Mouse (Mus musculus): ENCODE data around the gene Dscam. TPM values are rescaled to one million over a fixed set of nuclear protein-coding genes. Genes with fewer than 3 reads are reported as not detected.

Dscam gene
- polyA plus RNA-seq, 1 experiment from 2014 or later, result 0.63 TPM

DNA sequence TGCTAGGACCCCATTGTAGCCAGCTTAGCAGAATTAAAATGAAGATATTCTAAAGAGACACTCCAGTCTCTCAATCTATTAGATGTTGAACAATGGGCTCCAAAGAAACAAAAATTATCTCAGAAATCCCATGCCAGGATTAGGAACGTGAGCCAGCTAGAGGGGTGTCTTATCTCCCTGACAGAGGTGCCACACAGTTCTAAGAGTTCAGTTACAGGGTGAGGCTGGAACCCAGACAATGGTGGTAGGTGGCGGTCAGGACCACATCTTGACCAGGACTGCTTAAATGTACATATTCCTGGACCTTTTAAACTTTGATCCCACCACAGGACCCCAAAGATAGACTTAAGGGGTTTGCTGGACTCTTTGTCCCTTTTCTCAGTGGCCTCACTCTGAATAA is 200.1 kb downstream of the Dscam start:
- ATAC-seq (ENCODE audit: low read depth), result no peak

DNA sequence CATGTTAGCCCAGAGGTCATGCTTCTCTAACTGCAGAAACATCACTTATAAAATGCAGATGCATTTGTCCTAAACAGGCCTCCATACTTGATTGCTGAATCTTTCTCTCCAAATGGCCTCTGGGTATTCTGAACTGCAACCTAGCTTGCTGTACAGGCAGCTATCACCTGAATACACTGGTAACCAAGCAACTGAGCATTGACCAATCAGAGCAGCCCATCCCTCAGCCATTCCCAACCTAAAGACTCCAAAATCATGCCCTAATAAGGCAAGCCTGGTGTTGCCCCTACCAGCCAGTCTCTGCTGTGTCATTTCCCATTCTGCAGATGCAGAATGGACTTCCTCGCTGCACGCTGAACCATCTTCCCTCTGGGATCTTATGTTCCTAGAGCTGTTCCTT is 200.9 kb downstream of the Dscam start:
- H3K27ac ChIP-seq (replicated peaks; ENCODE audit: low read depth, low read length), result no peak overlapping the region
- H3K36me3 ChIP-seq (ENCODE audit: control insufficient read depth, insufficient read depth, low read length), result no peaks in the 10 kb centered on the region
- 70% methylated on average over 2 of the region's 2 CpGs for WGBS
- H3K4me1 ChIP-seq (ENCODE audit: control insufficient read depth, insufficient read depth, low read length), result no peaks in the 10 kb centered on the region
- H3K4me2 ChIP-seq (ENCODE audit: low read depth, low read length), result no peak overlapping the region
- H3K27me3 ChIP-seq (replicated peaks; ENCODE audit: control insufficient read depth, insufficient read depth, low read length), result no peaks in the 10 kb centered on the region
- H3K4me3 ChIP-seq (ENCODE audit: low read depth, low read length), result no peak overlapping the region
- no peak overlapping the region for H3K9ac ChIP-seq (ENCODE audit: low read depth, low read length)
- H3K9me3 ChIP-seq (ENCODE audit: control insufficient read depth, low read length), result no peaks in the 10 kb centered on the region
- DNase-seq (ENCODE audit: low spot score) (peak; percentile 10), ATAC-seq (ENCODE audit: low read depth) (0 out of 2 replicates have a peak, but pooled peaks have one; percentile 50)

More for the DNA sequence above, 200.1 kb downstream of the Dscam start:
- WGBS, result 85% methylated on average over 2 of the region's 2 CpGs
- H3K4me2 ChIP-seq (ENCODE audit: low read depth, low read length), result no peak overlapping the region
- no peaks in the 10 kb centered on the region for H3K36me3 ChIP-seq (ENCODE audit: control insufficient read depth, insufficient read depth, low read length)
- no peaks in the 10 kb centered on the region for H3K27me3 ChIP-seq (replicated peaks; ENCODE audit: control insufficient read depth, insufficient read depth, low read length)
- H3K9ac ChIP-seq (ENCODE audit: low read depth, low read length), result no peak overlapping the region
- DNase-seq (ENCODE audit: low spot score), result no peak
- no peak overlapping the region for H3K27ac ChIP-seq (replicated peaks; ENCODE audit: low read depth, low read length)
- no peaks in the 10 kb centered on the region for H3K4me1 ChIP-seq (ENCODE audit: control insufficient read depth, insufficient read depth, low read length)
- no peak overlapping the region for H3K4me3 ChIP-seq (ENCODE audit: low read depth, low read length)
- no peaks in the 10 kb centered on the region for H3K9me3 ChIP-seq (ENCODE audit: control insufficient read depth, low read length)

DNA sequence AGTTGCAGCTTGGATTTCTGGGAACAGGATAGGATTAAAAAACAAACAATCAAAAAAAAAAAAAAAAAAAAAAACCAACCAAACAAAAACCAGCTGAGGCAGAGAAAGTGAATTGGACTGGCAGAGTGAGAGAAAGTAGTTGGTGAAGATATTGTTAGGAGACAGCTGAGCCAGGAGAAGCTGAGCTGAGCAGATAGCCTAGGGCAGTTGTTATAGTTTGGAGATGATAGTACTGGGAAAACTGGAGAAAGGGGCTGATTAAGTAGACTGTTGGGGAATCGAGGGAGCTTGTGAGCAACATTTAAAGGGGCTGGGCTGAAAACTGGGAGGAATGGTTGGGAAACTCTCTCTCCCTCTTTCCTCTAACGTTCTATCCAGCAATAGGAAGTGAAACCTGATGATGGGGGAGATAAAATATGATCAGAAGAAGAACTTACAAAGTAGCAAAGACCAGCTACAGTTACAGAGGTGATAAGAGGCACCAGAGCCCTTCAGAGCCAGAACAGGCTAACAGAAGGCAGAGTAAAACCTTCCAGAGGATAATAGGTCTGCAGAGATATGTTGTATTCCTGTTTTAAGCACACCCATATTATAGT is 201.6 kb downstream of the Dscam start:
- 48% methylated on average over 2 of the region's 2 CpGs for WGBS
- DNase-seq (ENCODE audit: low spot score), result no peak
- no peak for ATAC-seq (ENCODE audit: low read depth)

DNA sequence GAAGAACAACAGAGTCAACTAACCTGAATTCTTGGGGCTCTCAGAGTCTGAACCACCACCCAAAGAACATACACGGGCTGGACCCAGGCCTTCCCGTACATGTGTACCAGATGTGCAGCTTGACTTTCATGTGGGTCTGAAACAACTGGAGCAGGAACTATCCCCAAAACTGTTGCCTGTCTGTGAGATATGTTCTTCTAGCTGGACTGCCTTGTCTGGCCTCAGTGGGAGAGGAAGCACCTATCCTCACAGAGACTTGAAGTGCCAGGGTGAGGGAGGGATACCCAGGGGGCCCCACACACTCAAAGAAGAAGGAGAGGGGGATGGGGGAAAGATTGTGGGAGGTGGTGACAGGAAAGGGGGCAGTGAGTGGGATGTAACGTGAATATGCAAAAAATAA is 210.9 kb downstream of the Dscam start:
- Histone ChIP-seq H3K9me3 (ENCODE audit: control insufficient read depth, low read length) (no peaks in the 10 kb centered on the region), H3K4me1 (ENCODE audit: control insufficient read depth, insufficient read depth, low read length) (no peaks in the 10 kb centered on the region), H3K27me3 (replicated peaks; ENCODE audit: control insufficient read depth, insufficient read depth, low read length) (no peaks in the 10 kb centered on the region), H3K4me2 (ENCODE audit: low read depth, low read length) (no peak overlapping the region), H3K36me3 (ENCODE audit: control insufficient read depth, insufficient read depth, low read length) (no peaks in the 10 kb centered on the region), H3K4me3 (ENCODE audit: low read depth, low read length) (no peak overlapping the region), H3K27ac (replicated peaks; ENCODE audit: low read depth, low read length) (no peak overlapping the region), H3K9ac (ENCODE audit: low read depth, low read length) (no peak overlapping the region)
- ATAC-seq (ENCODE audit: low read depth) (no peak), DNase-seq (ENCODE audit: low spot score) (no peak)
- 67% methylated on average over 3 of the region's 3 CpGs for WGBS

More for the DNA sequence above, 201.6 kb downstream of the Dscam start:
- Histone ChIP-seq H3K27ac (replicated peaks; ENCODE audit: low read depth, low read length) (no peak overlapping the region), H3K4me2 (ENCODE audit: low read depth, low read length) (no peak overlapping the region), H3K9ac (ENCODE audit: low read depth, low read length) (no peak overlapping the region), H3K36me3 (ENCODE audit: control insufficient read depth, insufficient read depth, low read length) (no peaks in the 10 kb centered on the region), H3K9me3 (ENCODE audit: control insufficient read depth, low read length) (no peaks in the 10 kb centered on the region), H3K4me3 (ENCODE audit: low read depth, low read length) (no peak overlapping the region), H3K4me1 (ENCODE audit: control insufficient read depth, insufficient read depth, low read length) (no peaks in the 10 kb centered on the region), H3K27me3 (replicated peaks; ENCODE audit: control insufficient read depth, insufficient read depth, low read length) (no peaks in the 10 kb centered on the region)

DNA sequence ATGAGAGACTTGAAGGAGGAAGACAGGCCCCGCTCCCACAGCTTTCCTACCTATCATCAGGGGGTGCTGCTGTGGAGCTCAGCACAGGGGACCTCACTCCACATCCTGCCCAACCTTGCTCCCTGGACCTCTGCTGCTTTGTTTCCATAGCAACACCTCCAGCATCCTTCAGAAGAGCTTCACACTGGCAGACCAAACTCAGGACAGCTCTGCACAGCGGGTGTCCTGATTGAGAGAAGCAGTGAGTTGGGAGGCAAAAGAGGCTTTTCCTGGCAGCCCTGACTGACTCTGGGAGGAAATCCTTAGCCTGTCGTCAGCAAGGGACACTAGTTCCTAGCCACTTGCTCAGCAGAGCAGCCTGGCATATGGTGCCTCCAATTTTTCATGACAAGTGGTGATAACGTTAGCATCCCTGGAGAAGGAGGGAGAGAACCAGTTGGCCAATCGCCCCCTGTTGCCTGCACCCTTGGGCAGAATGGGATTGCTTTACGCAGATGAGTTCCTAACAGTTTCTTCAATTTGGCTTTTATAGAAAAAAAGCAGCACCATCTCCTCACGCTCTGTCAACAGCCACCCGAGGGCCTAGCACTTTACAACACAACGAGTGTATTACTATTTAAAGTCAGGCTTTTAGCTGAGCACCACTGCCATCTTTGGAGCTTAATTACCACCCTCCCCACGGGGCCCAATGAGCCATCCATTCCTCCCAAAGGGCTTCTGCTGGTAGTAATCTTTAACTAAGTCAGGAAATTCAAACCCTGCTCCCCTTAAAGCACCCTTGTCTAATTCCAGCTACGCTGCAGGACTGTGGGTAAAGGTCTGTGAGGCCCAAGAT is 224.9 kb downstream of the Dscam start:
- H3K4me3 ChIP-seq (ENCODE audit: low read depth, low read length), result no peak overlapping the region
- H3K27me3 ChIP-seq (replicated peaks; ENCODE audit: control insufficient read depth, insufficient read depth, low read length), result no peaks in the 10 kb centered on the region
- peak; percentile 9 for DNase-seq (ENCODE audit: low spot score)
- H3K9me3 ChIP-seq (ENCODE audit: control insufficient read depth, low read length), result no peaks in the 10 kb centered on the region
- H3K9ac ChIP-seq (ENCODE audit: low read depth, low read length), result no peak overlapping the region
- H3K36me3 ChIP-seq (ENCODE audit: control insufficient read depth, insufficient read depth, low read length), result no peaks in the 10 kb centered on the region
- H3K27ac ChIP-seq (replicated peaks; ENCODE audit: low read depth, low read length), result no peak overlapping the region
- WGBS, result 44% methylated on average over 11 of the region's 11 CpGs
- H3K4me1 ChIP-seq (ENCODE audit: control insufficient read depth, insufficient read depth, low read length), result no peaks in the 10 kb centered on the region
- no peak overlapping the region for H3K4me2 ChIP-seq (ENCODE audit: low read depth, low read length)
- no peak for ATAC-seq (ENCODE audit: low read depth)

DNA sequence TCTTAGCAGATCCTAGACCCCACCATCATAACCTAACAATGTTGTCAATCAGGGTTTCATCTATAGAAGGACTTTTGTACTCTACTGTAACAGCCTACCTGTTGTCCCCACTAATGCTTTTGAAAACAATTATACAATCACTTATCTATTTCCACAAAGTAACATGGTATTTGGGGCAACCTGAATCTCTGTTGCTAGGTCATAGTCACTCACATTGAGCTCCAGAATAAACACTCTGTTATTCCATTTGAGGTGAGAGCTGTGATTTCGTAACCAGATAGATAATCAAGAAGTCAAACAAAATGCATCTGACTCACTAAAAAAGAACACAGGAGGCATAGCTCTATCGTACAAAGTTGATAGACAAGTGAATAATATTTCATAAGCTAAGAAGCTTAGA is 226.9 kb downstream of the Dscam start:
- DNase-seq (ENCODE audit: low spot score) (no peak), ATAC-seq (ENCODE audit: low read depth) (no peak)
- Histone ChIP-seq H3K4me1 (ENCODE audit: control insufficient read depth, insufficient read depth, low read length) (no peaks in the 10 kb centered on the region), H3K27me3 (replicated peaks; ENCODE audit: control insufficient read depth, insufficient read depth, low read length) (no peaks in the 10 kb centered on the region), H3K4me3 (ENCODE audit: low read depth, low read length) (no peak overlapping the region), H3K36me3 (ENCODE audit: control insufficient read depth, insufficient read depth, low read length) (no peaks in the 10 kb centered on the region), H3K9ac (ENCODE audit: low read depth, low read length) (no peak overlapping the region), H3K4me2 (ENCODE audit: low read depth, low read length) (no peak overlapping the region), H3K9me3 (ENCODE audit: control insufficient read depth, low read length) (no peaks in the 10 kb centered on the region), H3K27ac (replicated peaks; ENCODE audit: low read depth, low read length) (no peak overlapping the region)
- 85% methylated on average over 2 of the region's 2 CpGs for WGBS

DNA sequence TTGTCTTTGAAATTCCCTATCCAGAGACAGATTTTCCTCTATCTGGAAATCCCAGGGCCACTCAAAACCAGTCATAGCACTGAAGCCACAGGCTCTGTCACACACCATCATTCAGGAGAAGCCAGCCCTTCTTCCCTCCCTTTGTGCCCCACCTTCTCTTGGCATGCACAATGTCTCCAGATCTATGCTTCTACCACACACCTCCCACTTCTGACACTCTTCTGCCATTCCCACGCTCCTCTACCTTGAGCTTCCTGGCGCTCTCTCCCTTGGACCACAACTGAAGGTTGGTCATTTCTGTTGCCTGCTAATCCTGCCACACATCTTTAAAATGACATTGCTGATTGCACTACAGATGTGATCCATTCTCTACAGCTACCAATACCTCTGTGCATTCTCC is 235.8 kb downstream of the Dscam start:
- Histone ChIP-seq H3K27me3 (replicated peaks; ENCODE audit: control insufficient read depth, insufficient read depth, low read length) (no peaks in the 10 kb centered on the region), H3K36me3 (ENCODE audit: control insufficient read depth, insufficient read depth, low read length) (no peaks in the 10 kb centered on the region), H3K27ac (replicated peaks; ENCODE audit: low read depth, low read length) (no peak overlapping the region), H3K9me3 (ENCODE audit: control insufficient read depth, low read length) (no peaks in the 10 kb centered on the region), H3K4me3 (ENCODE audit: low read depth, low read length) (no peak overlapping the region), H3K4me2 (ENCODE audit: low read depth, low read length) (no peak overlapping the region), H3K4me1 (ENCODE audit: control insufficient read depth, insufficient read depth, low read length) (no peaks in the 10 kb centered on the region), H3K9ac (ENCODE audit: low read depth, low read length) (no peak overlapping the region)
- DNase-seq (ENCODE audit: low spot score) (no peak), ATAC-seq (ENCODE audit: low read depth) (no peak)
- 87% methylated on average over 2 of the region's 2 CpGs for WGBS

DNA sequence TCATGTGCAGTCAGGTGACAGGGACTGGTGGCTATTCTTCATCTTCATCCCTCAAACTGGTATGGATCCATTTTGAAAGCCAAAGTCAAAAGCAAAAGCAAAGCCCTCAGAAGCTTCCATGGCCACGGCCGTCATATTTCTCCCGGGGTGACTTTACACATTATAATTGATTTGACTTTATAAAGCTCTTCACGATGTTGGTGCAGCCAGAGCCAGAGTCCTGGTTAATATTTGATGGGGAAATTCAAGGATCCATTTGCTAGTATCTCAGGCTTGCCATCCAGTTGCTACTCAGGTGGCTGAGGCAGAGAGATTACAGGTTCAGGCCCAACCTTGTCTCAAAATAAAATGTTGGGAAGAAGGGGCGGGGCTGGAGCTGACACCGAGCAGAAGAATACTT is 238.3 kb downstream of the Dscam start:
- Histone ChIP-seq H3K27me3 (replicated peaks; ENCODE audit: control insufficient read depth, insufficient read depth, low read length) (no peaks in the 10 kb centered on the region), H3K4me1 (ENCODE audit: control insufficient read depth, insufficient read depth, low read length) (no peaks in the 10 kb centered on the region), H3K4me3 (ENCODE audit: low read depth, low read length) (no peak overlapping the region), H3K9me3 (ENCODE audit: control insufficient read depth, low read length) (no peaks in the 10 kb centered on the region), H3K4me2 (ENCODE audit: low read depth, low read length) (no peak overlapping the region), H3K27ac (replicated peaks; ENCODE audit: low read depth, low read length) (no peak overlapping the region), H3K9ac (ENCODE audit: low read depth, low read length) (no peak overlapping the region), H3K36me3 (ENCODE audit: control insufficient read depth, insufficient read depth, low read length) (no peaks in the 10 kb centered on the region)
- 94% methylated on average over 6 of the region's 6 CpGs for WGBS
- DNase-seq (ENCODE audit: low spot score) (no peak), ATAC-seq (ENCODE audit: low read depth) (no peak)

DNA sequence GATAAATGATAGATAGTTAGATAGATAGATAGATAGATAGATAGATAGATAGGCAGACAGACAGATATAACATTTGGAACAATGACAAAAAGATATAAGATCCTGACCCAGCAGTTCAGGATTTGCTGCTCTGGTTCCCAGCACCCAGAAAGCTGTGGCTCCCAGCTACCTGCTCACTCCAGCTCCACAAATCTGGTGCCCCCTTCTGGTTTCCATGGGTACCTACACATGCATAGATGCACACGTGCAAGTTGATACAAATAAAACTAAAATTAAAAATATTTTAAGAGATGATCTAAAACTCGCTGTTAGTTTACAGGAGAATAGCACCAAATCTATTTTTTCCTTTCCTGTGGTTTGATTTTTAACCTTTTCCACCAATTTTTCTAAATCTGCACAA is 238.8 kb downstream of the Dscam start:
- Histone ChIP-seq H3K27me3 (replicated peaks; ENCODE audit: control insufficient read depth, insufficient read depth, low read length) (no peaks in the 10 kb centered on the region), H3K4me1 (ENCODE audit: control insufficient read depth, insufficient read depth, low read length) (no peaks in the 10 kb centered on the region), H3K4me3 (ENCODE audit: low read depth, low read length) (no peak overlapping the region), H3K9me3 (ENCODE audit: control insufficient read depth, low read length) (no peaks in the 10 kb centered on the region), H3K27ac (replicated peaks; ENCODE audit: low read depth, low read length) (no peak overlapping the region), H3K36me3 (ENCODE audit: control insufficient read depth, insufficient read depth, low read length) (no peaks in the 10 kb centered on the region), H3K4me2 (ENCODE audit: low read depth, low read length) (no peak overlapping the region), H3K9ac (ENCODE audit: low read depth, low read length) (no peak overlapping the region)
- DNase-seq (ENCODE audit: low spot score) (no peak), ATAC-seq (ENCODE audit: low read depth) (no peak)
- WGBS, result 75% methylated on average over 2 of the region's 2 CpGs

All from embryonic facial prominence, embryonic 14.5 days (tissue).